Mouse (Mus musculus): ENCODE measurements around the gene Cacna1g. TPM values are rescaled to one million over a fixed set of nuclear protein-coding genes. Genes with fewer than 3 reads are reported as not detected.

The Cacna1g gene
- 4.9 and 6.2 TPM in 2 replicates for polyA plus RNA-seq (2021; fragmentation: Nextera tagmentation)
- long read RNA-seq, experiment 1, partial matches to known transcripts: 2 of 2 reads
- long read RNA-seq, experiment 1, other reads (novel, unspliced or antisense): 0 of 2 reads
- long read RNA-seq, experiment 2, partial matches to known transcripts: 13 of 22 reads
- long read RNA-seq, experiment 2, other reads (novel, unspliced or antisense): 8 of 22 reads

GRCm38 (mm10) chr11:94473707-94474543 lies at the start of gene Cacna1g:
TSS of gene Cacna1g (minus strand) at chr11:94474198.

GRCm38 (mm10) chr11:94521219-94521843 lies 47.3 kb upstream of the Cacna1g start, which contains the start of gene Mycbpap:
TSS of gene Mycbpap (minus strand) at chr11:94521742.

GRCm38 (mm10) chr11:94499661-94500152 lies 25.7 kb upstream of the Cacna1g start, which contains the start of gene Epn3:
TSS of gene Epn3 (minus strand) at chr11:94499974.

GRCm38 (mm10) chr11:94486001-94486400 lies 12.0 kb upstream of the Cacna1g start, which contains the start of gene Spata20:
TSS of gene Spata20 (minus strand) at chr11:94486179.

GRCm38 (mm10) chr11:94392672-94393109 lies 81.3 kb downstream of the Cacna1g start, which contains the start of gene Abcc3:
TSS of gene Abcc3 (minus strand) at chr11:94392997.

Other genes with a start within 250 kb of the Cacna1g start
- 0.24 and 1.5 TPM in 2 replicates for gene Wfikkn2, start 228.2 kb downstream of the Cacna1g start, polyA plus RNA-seq (2021; fragmentation: Nextera tagmentation)
- gene Gm21885, start 192.3 kb downstream of the Cacna1g start, polyA plus RNA-seq (2021; fragmentation: Nextera tagmentation): not detected in 2 replicates
- 16.5 and 19.2 TPM in 2 replicates for gene Luc7l3, start 152.2 kb downstream of the Cacna1g start, polyA plus RNA-seq (2021; fragmentation: Nextera tagmentation)
- gene Ankrd40, start 146.2 kb downstream of the Cacna1g start, polyA plus RNA-seq (2021; fragmentation: Nextera tagmentation): 16.9 and 21.2 TPM in 2 replicates
- 1.4 and 2.2 TPM in 2 replicates for gene Abcc3, start 81.2 kb downstream of the Cacna1g start, polyA plus RNA-seq (2021; fragmentation: Nextera tagmentation)
- not detected in 2 replicates for gene Spata20, start 12.0 kb upstream of the Cacna1g start, polyA plus RNA-seq (2021; fragmentation: Nextera tagmentation)
- gene Epn3, start 25.8 kb upstream of the Cacna1g start, polyA plus RNA-seq (2021; fragmentation: Nextera tagmentation): 1.5 and 6.9 TPM in 2 replicates
- gene Mycbpap, start 47.5 kb upstream of the Cacna1g start, polyA plus RNA-seq (2021; fragmentation: Nextera tagmentation): 2.1 and 3.4 TPM in 2 replicates
- 2.7 and 3.7 TPM in 2 replicates for gene Rsad1, start 75.1 kb upstream of the Cacna1g start, polyA plus RNA-seq (2021; fragmentation: Nextera tagmentation)
- gene Chad, start 90.8 kb upstream of the Cacna1g start, polyA plus RNA-seq (2021; fragmentation: Nextera tagmentation): 0.19 and 0.34 TPM in 2 replicates
- gene Acsf2, start 127.7 kb upstream of the Cacna1g start, polyA plus RNA-seq (2021; fragmentation: Nextera tagmentation): 5.9 and 6.7 TPM in 2 replicates
- 25.3 and 27.7 TPM in 2 replicates for gene Lrrc59, start 155.6 kb upstream of the Cacna1g start, polyA plus RNA-seq (2021; fragmentation: Nextera tagmentation)
- gene Mrpl27, start 179.6 kb upstream of the Cacna1g start, polyA plus RNA-seq (2021; fragmentation: Nextera tagmentation): 152 and 155 TPM in 2 replicates
- 0.16 and 0.29 TPM in 2 replicates for gene Eme1, start 179.8 kb upstream of the Cacna1g start, polyA plus RNA-seq (2021; fragmentation: Nextera tagmentation)
- gene Xylt2, start 203.3 kb upstream of the Cacna1g start, polyA plus RNA-seq (2021; fragmentation: Nextera tagmentation): 12.1 and 12.7 TPM in 2 replicates
- 0.13 TPM in 1 of 2 replicates, not detected in the other for gene Gm11541, start 230.3 kb upstream of the Cacna1g start, polyA plus RNA-seq (2021; fragmentation: Nextera tagmentation)

All from layer of hippocampus, adult 6 months (tissue).